Mouse (Mus musculus): Measurements from ENCODE around the gene Prdx5.

GRCm38 (mm10) chr19:6857391-6858005, 52.4 kb downstream of the Prdx5 start:
- TF ChIP-seq POLR2A (IDR thresholded peaks at IDR 0.05; ENCODE audit: borderline replicate concordance, extremely low read depth, low read depth, low read length), result no peak
- no peak for TF ChIP-seq CTCF (IDR thresholded peaks at IDR 0.05; ENCODE audit: insufficient read depth, low read length)
